Comparison of ENCODE assay signal across 8 mouse cellular contexts in the genomic region with DNA sequence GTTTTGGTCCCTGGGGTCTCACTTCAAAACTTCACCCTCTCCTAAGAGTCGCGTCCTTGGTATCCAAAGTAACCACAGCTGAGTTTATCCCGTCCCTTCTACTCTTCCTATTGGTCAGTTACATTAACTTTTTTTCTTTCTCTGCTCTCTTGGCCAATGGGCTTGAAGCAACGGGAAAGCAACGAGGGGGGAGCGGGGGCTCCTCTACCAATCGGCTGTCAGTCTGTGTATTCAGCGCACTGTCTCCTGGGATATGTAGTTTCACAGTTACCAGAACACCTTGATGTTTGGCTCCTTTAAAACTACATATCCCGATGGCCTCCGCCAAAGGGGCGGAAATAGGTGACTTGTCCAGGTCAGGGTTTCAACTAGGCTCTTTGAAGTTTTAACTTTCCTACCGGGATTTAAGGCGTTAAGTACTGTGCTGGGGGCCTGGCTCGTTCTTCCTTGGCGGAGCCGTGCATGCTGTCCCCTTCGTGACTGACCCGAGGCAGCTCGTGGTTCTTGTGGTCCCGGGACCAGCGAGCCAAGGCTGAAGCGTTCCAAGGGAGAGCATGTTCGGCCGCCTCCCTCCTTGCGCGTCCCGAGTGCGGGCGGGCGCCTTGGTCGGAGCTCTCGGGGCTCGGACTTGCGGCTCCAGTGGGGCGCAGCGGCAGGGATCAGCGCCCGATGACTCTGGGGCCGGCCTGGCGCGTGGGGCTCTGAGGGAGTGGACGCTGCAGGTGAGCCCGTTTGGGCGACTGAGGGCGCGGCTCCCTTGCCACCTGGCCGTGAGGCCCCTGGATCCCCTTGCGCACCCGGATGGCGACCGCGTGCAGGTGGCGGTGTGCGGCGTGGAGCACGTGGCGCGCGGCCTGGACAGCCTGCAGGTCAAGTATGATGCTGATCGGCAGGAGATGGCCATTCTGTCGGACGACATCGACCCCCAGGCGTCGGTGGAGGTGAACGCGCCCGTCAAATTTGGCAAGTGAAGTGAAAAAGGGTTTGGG. TPM values are rescaled to one million over a fixed set of nuclear protein-coding genes. Genes with fewer than 3 reads are reported as not detected.
A peak's percentile ranks its signal among the peaks of the same experiment; 100 is the strongest.
DNase-seq lines count a peak whose midpoint lies in the region; ATAC-seq lines count a peak whose summit lies in the region.

A gene (minus strand): TSS at position 64 of the 989 bp plus-strand sequence.
A gene (plus strand): TSS at position 345 of the 989 bp plus-strand sequence.

- H3K4me1 ChIP-seq in hindbrain, embryonic 15.5 days (replicated peaks): peaks cover 17% of the 10 kb centered on the region

- no peaks in the 10 kb centered on the region for H3K27me3 ChIP-seq in hindbrain, embryonic 15.5 days

- H3K36me3 ChIP-seq in hindbrain, embryonic 15.5 days: no peaks in the 10 kb centered on the region

- no peaks in the 10 kb centered on the region for H3K9me3 ChIP-seq in hindbrain, embryonic 15.5 days

- peak within 1 kb of the TSS; percentile 94 for H3K4me3 ChIP-seq in hindbrain, embryonic 15.5 days

- peak; percentile 100 for ATAC-seq in hindbrain, embryonic 15.5 days (ENCODE audit: low FRiP score, low read depth)

- DNase-seq in T-cell, adult 2 months (ENCODE audit: low spot score): peak; percentile 95
- DNase-seq in cerebellum, postnatal 36 days: peak; percentile 92
- peak; percentile 89 to 96 for DNase-seq in frontal cortex, postnatal 36 days (ENCODE audit: low spot score in 2 of 2)
- DNase-seq in left cerebral cortex, adult 11 months (ENCODE audit: low spot score): peak; percentile 95
- peak; percentile 93 to 96 for DNase-seq in lung, postnatal 4 days
- DNase-seq in retina, postnatal 7 days (ENCODE audit: low read depth, low spot score): peak; percentile 92
- peak; percentile 75 for DNase-seq in urinary bladder, adult 2 months (ENCODE audit: low spot score)

- H3K4me2 ChIP-seq in hindbrain, embryonic 15.5 days: peak within 1 kb of the TSS; percentile 83

- H3K27ac ChIP-seq in hindbrain, embryonic 15.5 days (replicated peaks): peak within 1 kb of the TSS; percentile 65

- WGBS in hindbrain, embryonic 15.5 days: under 1% methylated on average over 68 of the region's 68 CpGs

- H3K9ac ChIP-seq in hindbrain, embryonic 15.5 days: peak within 1 kb of the TSS; percentile 78

RNA-seq across cellular contexts. Expression of the first gene that starts in this region (rescaled TPM):
- 1.0 and 1.2 TPM in 2 replicates for polyA plus RNA-seq in hindbrain, embryonic 15.5 days (2015; fragmentation: Nextera tagmentation; extraction: Ambion mirVana)
- 0.15 and 0.28 TPM in 2 replicates for polyA plus RNA-seq in urinary bladder, adult 2 months (2012; rRNA removed)

RNA-seq across cellular contexts. Expression of the second gene that starts in this region (rescaled TPM):
- 9.0 and 9.3 TPM in 2 replicates for polyA plus RNA-seq in hindbrain, embryonic 15.5 days (2015; fragmentation: Nextera tagmentation; extraction: Ambion mirVana)
- polyA plus RNA-seq in urinary bladder, adult 2 months (2012; rRNA removed): 2.4 and 3.1 TPM in 2 replicates

Comparison
In these comparisons a context has a peak if more than half of its experiments do, and no peak if none do; other contexts are left out.
1. Peak in every context shown above with its lines: DNase-seq, ATAC-seq, H3K4me3 ChIP-seq and H3K27ac ChIP-seq.